Mouse (Mus musculus) hindbrain, embryonic 10.5 days (tissue): Measurements from ENCODE around the gene Rras2. TPM values are rescaled to one million over a fixed set of nuclear protein-coding genes. Genes with fewer than 3 reads are reported as not detected.

Experiments
- DNase-seq: peaks from one replicate; pipeline ENCODE4 v3.0.0-alpha.2; 2017; ENCODE audit warnings: low spot score
- H3K27ac ChIP-seq: fragments of 300-500 bp; sonication (generic); 2 replicates; pipeline ENCODE4 v1.5.1; 2016; ENCODE audit warnings: mild to moderate bottlenecking, moderate library complexity
- H3K27me3 ChIP-seq: fragments of 300-500 bp; sonication (generic); 2 replicates; pipeline ENCODE4 v1.6.1; 2016; ENCODE audit warnings: mild to moderate bottlenecking; ENCODE audit not compliant: poor library complexity, insufficient read depth, severe bottlenecking
- H3K36me3 ChIP-seq: fragments of 300-500 bp; sonication (generic); 2 replicates; pipeline ENCODE4 v1.6.1; 2016; ENCODE audit warnings: mild to moderate bottlenecking, moderate library complexity
- H3K4me1 ChIP-seq: fragments of 300-500 bp; sonication (generic); replicated peaks from 2 replicates; pipeline ENCODE4 v1.6.1; 2016; ENCODE audit warnings: mild to moderate bottlenecking
- H3K4me3 ChIP-seq: fragments of 300-500 bp; sonication (generic); 2 replicates; pipeline ENCODE4 v1.5.1; 2016; ENCODE audit warnings: mild to moderate bottlenecking, moderate library complexity
- H3K9me3 ChIP-seq: fragments of 300-500 bp; sonication (generic); 2 replicates; pipeline ENCODE4 v1.6.1; 2016; ENCODE audit warnings: mild to moderate bottlenecking, moderate library complexity
- WGBS: fragments of 180-500 bp; shearing (Covaris S2); methylation state at CpG from one replicate; pipeline ENCODE4 v1.1.7; 2016; 5-methylcytosine and 5-hydroxymethylcytosine counted together
- polyA plus RNA-seq: library from polyadenylated mRNA; unstranded; fragments of >200 nt; fragmentation: Nextera tagmentation; extraction: Ambion mirVana; gene quantifications from 2 replicates; pipeline ENCODE4 v1.2.1, GENCODE M21; 2016

Gene Rras2
- polyA plus RNA-seq, 1 experiment from 2014 or later = 21.0 TPM

DNA sequence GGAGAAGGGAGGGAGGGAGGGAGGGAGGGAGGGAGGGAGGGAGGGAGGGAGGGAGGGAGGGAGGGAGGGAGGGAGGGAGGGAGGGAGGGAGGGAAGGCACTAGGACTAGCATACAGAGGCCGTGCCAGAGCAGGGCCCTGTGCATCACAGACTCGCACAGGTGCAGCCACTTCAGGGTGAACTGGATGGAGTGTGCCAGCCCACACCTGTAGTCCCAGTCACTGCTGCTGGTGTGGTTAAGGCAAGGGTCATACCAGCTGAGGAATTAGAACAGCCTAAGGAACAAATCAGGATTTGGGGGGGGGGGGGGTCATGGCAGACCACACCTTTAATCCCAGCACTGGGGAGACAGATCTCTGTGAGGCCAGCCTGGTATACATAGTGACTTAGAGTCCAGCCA is 34.5 kb downstream of the Rras2 start:
- WGBS = 70% methylated on average over 2 of the region's 2 CpGs
- Histone ChIP-seq H3K27me3 (no peaks in the 10 kb centered on the region), H3K4me3 (no peak overlapping the region), H3K36me3 (0 out of 2 replicates have a peak, but pooled peaks cover 5% of the 10 kb centered on the region), H3K4me1 (peaks cover 21% of the 10 kb centered on the region), H3K9me3 (no peaks in the 10 kb centered on the region), H3K27ac (no peak overlapping the region)
- no peak for DNase-seq

DNA sequence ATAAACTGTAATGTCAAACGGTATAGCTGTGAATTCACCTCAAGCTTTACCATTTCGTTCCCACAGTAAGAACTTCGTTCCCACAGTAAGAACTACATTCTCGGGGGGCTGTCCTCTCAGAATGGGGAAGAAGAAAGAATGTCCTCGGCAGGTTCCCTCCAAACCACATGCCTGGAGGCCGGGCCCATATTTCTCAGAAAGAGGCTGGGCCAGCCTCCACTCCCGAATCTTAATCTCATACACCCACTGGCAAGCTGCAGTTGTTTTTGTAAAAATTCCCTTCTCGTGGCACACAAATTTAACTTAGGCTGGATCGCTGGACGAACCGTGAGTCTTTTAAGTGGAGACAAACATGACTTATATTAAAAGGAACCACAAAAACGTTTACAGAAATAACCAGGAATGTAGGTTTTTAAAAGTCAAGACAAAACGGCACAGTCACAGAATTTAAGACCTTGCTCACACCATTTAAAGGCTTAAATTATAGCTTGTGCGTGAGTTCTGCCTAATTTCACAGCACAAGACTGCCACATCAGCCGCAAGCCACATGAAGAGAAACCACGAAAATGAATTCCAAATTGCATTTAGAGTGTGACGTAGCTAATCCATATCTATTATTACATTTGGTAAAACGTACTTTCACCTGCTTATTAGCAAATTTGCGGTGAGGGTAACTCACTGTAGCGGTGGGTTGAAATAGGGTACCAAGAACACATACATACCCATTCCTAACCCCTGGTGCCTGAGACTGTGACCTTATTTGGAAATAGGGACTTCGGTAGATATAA is 35.8 kb downstream of the Rras2 start:
- Histone ChIP-seq H3K4me3 (no peak overlapping the region), H3K27me3 (no peaks in the 10 kb centered on the region), H3K9me3 (no peaks in the 10 kb centered on the region), H3K4me1 (peaks cover 8% of the 10 kb centered on the region), H3K36me3 (0 out of 2 replicates have a peak, but pooled peaks cover 5% of the 10 kb centered on the region), H3K27ac (no peak overlapping the region)
- no peak for DNase-seq
- WGBS = 90% methylated on average over 21 of the region's 21 CpGs

DNA sequence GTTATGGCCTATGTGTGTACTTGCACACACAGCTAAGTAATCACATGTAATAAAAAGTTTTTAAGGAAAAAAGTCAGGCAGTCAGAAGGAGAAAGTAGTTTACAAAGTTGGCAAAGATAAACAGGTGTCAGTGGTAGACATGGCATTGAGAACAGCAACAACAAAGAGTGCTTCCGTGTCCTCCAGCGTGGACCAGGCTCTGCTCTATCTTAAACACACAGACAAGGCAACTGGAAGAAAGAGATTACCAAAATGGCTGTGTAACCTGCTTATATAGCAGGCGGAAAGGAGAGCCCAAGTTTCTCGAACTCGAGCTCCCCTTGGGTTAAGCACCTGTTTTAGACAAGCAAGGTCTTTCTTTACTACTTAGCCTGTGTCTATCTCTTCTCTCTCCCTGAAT is 37.3 kb downstream of the Rras2 start:
- Histone ChIP-seq H3K4me3 (no peak overlapping the region), H3K9me3 (no peaks in the 10 kb centered on the region), H3K4me1 (no peaks in the 10 kb centered on the region; the same call in 1 of the 2 replicates), H3K27me3 (no peaks in the 10 kb centered on the region), H3K36me3 (0 out of 2 replicates have a peak, but pooled peaks cover 5% of the 10 kb centered on the region), H3K27ac (no peak overlapping the region)
- 97% methylated on average over 5 of the region's 5 CpGs for WGBS
- DNase-seq = no peak

DNA sequence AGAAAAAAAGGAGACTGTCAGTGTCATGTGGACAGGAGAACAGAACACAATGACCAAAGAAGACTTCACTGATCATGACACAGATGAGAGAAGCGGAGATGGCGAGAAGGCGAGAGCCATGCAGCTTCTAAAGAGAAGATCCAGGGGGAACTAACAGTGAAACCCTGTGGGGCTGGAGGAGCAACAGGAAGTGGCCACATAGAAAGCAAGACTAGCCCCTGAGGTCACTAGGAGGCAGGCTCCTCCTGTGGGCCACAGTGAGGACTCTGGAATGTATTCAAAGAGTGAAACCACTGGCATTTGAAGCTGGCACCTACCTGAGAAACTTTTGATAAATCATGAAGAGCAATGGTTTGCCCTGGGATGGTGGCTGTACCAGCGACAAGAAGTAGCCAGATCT is 38.2 kb downstream of the Rras2 start:
- 0 out of 2 replicates have a peak, but pooled peaks cover 5% of the 10 kb centered on the region for H3K36me3 ChIP-seq
- H3K27ac ChIP-seq = no peak overlapping the region
- no peaks in the 10 kb centered on the region for H3K27me3 ChIP-seq
- peaks cover 4% of the 10 kb centered on the region for H3K4me1 ChIP-seq
- no peak overlapping the region for H3K4me3 ChIP-seq
- DNase-seq = no peak
- WGBS = 93% methylated on average over 4 of the region's 4 CpGs
- H3K9me3 ChIP-seq = no peaks in the 10 kb centered on the region

DNA sequence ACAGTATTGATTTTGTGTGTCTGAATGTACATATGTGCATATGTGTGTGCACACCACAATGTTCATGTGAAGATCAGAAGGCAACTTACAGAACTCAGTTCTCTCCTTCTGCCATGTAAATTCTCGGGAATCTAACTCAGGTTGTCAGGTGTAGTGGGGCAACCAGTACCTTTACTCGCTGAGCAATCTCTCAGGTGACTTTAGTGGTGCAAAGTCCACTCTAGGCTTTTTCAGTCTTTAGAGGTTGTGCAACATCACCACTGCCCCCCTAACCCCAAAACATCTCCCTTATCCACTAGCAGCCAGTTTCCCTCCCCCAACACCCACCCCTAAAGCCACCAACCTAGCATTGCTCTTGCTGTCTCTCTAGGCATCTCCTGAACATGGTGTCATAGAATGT is 43.0 kb downstream of the Rras2 start:
- Histone ChIP-seq H3K27me3 (no peaks in the 10 kb centered on the region), H3K4me1 (peaks cover 37% of the 10 kb centered on the region), H3K4me3 (no peak overlapping the region), H3K36me3 (0 out of 2 replicates have a peak, but pooled peaks cover 4% of the 10 kb centered on the region), H3K9me3 (no peaks in the 10 kb centered on the region), H3K27ac (no peak overlapping the region)
- WGBS = 89% methylated on average over 2 of the region's 2 CpGs
- DNase-seq = no peak

DNA sequence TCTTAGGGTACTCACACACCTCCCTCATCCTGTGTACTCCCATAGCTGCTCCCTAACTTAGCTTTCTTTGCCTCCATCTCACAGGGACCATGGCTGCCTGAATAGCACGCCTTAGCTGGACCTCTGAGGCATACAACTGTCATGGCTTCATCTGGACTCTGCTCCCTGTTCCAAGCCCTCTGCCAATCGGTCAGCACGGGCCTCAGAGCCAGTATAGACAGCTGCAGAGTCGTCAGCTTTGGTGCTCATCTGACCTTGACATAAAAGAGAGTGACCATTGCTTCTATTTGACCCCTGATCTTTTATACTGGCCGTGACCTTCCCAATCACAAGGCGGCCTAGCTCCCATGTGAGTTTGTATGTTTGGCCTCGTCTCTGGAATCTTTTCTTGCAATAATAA is 43.4 kb downstream of the Rras2 start:
- Histone ChIP-seq H3K9me3 (no peaks in the 10 kb centered on the region), H3K4me1 (peaks cover 37% of the 10 kb centered on the region), H3K4me3 (no peak overlapping the region), H3K36me3 (no peaks in the 10 kb centered on the region), H3K27me3 (no peaks in the 10 kb centered on the region), H3K27ac (no peak overlapping the region)
- WGBS = 42% methylated on average over 7 of the region's 7 CpGs
- DNase-seq = peak; percentile 11

DNA sequence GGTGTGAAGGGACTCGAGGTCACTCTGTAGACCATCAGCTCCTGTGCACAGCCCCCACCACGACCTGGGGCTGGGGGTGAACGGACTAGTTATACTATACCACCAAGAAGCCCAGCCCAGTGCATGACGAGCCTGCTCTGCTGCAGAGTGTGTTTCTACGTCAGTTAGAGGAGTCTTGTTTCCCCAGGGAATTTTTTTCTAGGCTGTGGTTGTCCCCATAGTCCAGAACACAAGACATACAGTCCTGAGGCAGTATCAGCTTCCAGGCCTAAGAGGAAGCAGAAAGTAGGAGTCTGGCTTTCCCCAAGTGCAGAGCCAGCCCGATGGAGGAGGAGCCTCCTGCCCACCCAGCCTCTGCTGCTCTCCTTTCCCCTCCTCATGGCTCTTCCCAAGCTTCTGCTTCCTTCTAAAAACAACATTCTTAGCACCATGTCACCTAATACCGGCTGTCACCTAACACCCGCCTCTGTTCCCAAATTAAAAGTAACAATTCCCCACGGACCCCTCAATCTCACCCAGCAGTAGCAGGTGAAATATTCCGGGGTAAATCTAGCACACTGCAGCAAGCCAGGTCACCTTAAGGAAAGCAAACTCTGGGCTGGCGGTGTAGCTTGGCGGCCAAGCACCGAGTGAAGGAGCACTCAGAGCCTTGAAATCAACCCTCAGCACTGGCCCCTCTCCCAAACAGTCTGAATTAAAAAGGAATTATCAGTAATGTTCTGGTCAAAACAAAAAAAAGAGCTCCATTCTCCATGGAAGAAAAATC is 45.5 kb downstream of the Rras2 start:
- 41% methylated on average over 13 of the region's 13 CpGs for WGBS
- Histone ChIP-seq H3K27ac (peak overlapping the region; percentile 41; the same call in 1 of the 2 replicates), H3K27me3 (no peaks in the 10 kb centered on the region), H3K4me1 (peaks cover 40% of the 10 kb centered on the region), H3K9me3 (no peaks in the 10 kb centered on the region), H3K4me3 (no peak overlapping the region), H3K36me3 (0 out of 2 replicates have a peak, but pooled peaks cover 4% of the 10 kb centered on the region)
- DNase-seq = peak; percentile 29

DNA sequence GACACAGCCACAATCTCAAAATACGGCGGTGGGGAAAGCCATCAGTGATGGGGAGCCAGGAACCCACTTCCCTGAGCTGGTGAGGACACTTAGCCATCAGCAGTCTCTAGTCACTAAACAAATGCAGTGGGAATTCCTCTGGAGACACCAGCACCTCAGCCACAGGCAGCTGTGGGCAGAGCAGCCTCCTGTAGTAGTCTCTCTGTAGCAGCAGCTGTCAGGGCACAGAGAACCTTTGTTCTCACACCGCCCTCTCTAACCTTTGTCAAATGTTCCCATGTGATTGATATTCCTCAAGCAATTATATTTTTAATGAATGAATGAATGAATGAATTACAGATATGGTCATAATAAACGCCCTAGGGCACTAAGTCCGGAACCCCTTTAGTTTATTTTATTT is 46.2 kb downstream of the Rras2 start:
- no peak for DNase-seq
- 0 out of 2 replicates have a peak, but pooled peaks cover 4% of the 10 kb centered on the region for H3K36me3 ChIP-seq
- no peaks in the 10 kb centered on the region for H3K27me3 ChIP-seq
- 72% methylated on average over 5 of the region's 5 CpGs for WGBS
- H3K9me3 ChIP-seq = no peaks in the 10 kb centered on the region
- H3K27ac ChIP-seq = peak overlapping the region; percentile 57
- H3K4me1 ChIP-seq = peaks cover 46% of the 10 kb centered on the region
- H3K4me3 ChIP-seq = no peak overlapping the region

DNA sequence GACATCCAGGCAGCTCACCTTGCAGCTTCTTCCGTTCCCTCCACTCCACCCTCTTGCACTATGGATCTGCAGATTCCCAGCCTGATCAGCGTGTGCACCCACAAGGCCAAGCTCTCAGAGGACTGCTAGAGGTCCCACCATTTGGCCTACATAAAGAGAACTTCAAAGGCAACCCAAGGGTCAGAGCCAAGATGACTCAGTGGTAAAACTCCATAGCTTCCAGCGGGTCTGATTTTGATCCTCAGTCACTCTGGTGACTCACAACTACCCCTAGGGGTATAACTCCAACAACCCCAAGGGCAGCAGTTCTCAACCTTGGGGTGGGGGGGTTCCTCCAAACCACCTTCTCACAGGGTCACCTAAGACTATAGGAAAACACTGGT is 47.1 kb downstream of the Rras2 start:
- H3K4me3 ChIP-seq = no peak overlapping the region
- no peaks in the 10 kb centered on the region for H3K9me3 ChIP-seq
- peak overlapping the region; percentile 35; the same call in 1 of the 2 replicates for H3K27ac ChIP-seq
- peaks cover 56% of the 10 kb centered on the region for H3K4me1 ChIP-seq
- no peak for DNase-seq
- WGBS = 84% methylated on average over 3 of the region's 3 CpGs
- no peaks in the 10 kb centered on the region for H3K27me3 ChIP-seq
- 0 out of 2 replicates have a peak, but pooled peaks cover 4% of the 10 kb centered on the region for H3K36me3 ChIP-seq

DNA sequence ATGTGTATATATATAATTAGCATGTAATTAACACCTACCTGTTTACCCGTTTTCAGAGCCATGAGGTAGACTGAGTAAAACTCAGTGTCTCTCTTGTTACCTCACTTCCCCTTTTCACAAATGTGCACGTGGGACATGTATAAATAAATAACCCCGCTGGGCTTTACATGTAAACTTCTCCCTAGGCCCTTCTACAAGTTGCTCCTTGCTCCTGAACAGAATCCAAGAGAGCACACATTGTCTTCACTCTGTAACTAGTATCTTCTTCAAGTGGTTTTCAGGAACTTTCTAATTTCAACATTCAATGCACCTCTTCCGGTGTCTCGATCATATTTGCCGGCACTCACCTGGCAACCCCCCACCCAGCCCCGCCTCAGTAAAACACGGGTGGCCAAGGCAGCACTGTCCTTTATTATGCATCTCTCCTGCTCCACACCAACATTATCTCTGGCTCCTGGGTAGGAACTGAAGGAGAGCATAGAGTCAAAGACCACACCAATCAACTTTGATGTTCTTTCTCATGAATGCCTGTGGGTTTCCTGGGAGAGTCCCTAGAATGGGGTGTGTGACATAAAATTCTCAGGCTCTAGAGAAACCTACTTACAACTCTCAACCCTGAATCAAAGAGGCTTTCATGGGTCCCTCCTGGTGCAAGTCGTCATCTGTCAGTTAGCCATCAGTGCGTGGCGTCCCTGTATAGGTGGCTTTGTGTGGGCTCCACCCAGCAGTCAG is 47.7 kb downstream of the Rras2 start:
- Histone ChIP-seq H3K27me3 (no peaks in the 10 kb centered on the region), H3K27ac (peak overlapping the region; percentile 35; the same call in 1 of the 2 replicates), H3K4me1 (peaks cover 61% of the 10 kb centered on the region), H3K4me3 (no peak overlapping the region), H3K9me3 (no peaks in the 10 kb centered on the region), H3K36me3 (0 out of 2 replicates have a peak, but pooled peaks cover 4% of the 10 kb centered on the region)
- DNase-seq = no peak
- 81% methylated on average over 11 of the region's 11 CpGs for WGBS

DNA sequence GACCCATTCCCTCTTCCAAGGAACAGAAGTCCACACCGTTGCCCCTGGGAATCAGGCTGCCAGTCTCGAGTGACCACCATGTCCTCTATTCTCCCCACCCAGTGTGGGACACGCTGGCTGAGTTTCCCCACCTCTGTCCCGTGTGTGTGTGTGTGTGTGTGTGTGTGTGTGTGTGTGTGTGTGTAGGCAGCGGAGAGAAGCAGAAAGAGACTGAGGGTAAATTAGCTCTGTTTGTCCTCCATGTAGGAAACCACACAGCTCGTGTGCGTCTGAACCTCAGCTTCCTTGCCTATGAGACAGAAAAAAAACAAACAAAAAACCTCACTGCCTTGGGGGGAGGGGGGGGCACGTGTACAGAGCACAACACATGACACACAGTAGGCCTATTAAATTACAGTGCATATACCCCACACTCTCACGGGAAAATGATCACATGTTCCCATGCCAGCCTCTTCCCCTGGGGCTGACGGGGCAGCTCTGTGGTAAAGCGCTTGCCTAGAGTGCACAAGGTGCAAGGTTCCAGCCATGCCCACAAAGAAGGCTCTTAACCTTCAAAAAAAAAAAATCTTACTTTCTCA is 48.5 kb downstream of the Rras2 start:
- no peak for DNase-seq
- Histone ChIP-seq H3K27ac (no peak overlapping the region), H3K4me3 (no peak overlapping the region), H3K9me3 (no peaks in the 10 kb centered on the region), H3K27me3 (no peaks in the 10 kb centered on the region), H3K4me1 (peaks cover 55% of the 10 kb centered on the region), H3K36me3 (0 out of 2 replicates have a peak, but pooled peaks cover 4% of the 10 kb centered on the region)
- WGBS = 73% methylated on average over 11 of the region's 11 CpGs

DNA sequence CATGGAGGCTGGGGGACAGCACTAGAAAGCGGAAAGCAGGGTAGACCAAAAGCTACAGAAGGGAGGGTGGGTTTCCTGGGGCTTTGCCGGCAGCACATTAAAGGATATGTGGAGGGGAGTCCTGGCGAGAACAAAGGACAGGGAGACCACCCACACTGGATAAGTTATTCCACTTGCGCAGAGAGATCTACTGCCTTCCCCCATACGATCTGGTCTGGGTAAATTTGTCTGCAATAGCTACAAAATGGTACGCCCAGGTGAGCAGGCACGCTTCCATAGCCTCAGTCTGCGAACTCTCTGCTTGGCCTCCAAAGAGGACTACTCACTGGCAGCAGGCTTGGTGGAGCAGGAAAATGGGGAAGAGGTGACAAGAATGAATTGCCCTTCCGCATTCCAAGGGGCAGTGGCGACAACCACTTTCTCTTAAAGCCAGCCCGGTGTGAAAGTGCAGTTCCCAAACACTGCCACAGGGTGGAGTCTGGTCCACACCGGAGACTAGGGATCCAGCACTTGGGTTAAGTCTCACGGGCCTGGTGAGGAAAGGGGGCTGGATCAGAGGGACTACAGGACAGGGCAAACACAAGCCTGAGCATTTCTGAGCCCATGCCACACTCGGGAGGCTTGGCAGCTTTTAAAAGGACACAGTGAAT is 50.9 kb downstream of the Rras2 start:
- peak; percentile 89 for DNase-seq
- Histone ChIP-seq H3K27ac (peak overlapping the region; percentile 60; the same call in 1 of the 2 replicates), H3K4me1 (peaks cover 41% of the 10 kb centered on the region), H3K27me3 (no peaks in the 10 kb centered on the region), H3K4me3 (peak overlapping the region; percentile 41), H3K9me3 (no peaks in the 10 kb centered on the region), H3K36me3 (0 out of 2 replicates have a peak, but pooled peaks cover 4% of the 10 kb centered on the region)
- 7% methylated on average over 14 of the region's 14 CpGs for WGBS
